Mouse (Mus musculus) stomach, embryonic 15.5 days (tissue): Measurements from ENCODE around the gene Lypd4. TPM values are rescaled to one million over a fixed set of nuclear protein-coding genes. Genes with fewer than 3 reads are reported as not detected.

Experiments
- ATAC-seq: fragments of 200-750 bp; cut with Nextera tagmentation; 2 replicates; pipeline ENCODE4 v1.8.0; 2017; ENCODE audit warnings: low read depth, moderate number of reproducible peaks, moderate TSS enrichment; ENCODE audit not compliant: insufficient read depth, low FRiP score
- H3K27ac ChIP-seq: fragments of 300-500 bp; sonication (generic); 2 replicates; pipeline ENCODE4 v1.5.1; 2015; ENCODE audit warnings: mild to moderate bottlenecking, inconsistent platforms
- H3K27me3 ChIP-seq: fragments of 300-500 bp; sonication (generic); replicated peaks from 2 replicates; pipeline ENCODE4 v1.6.1; 2015; ENCODE audit warnings: inconsistent platforms
- H3K36me3 ChIP-seq: fragments of 300-500 bp; sonication (generic); 2 replicates; pipeline ENCODE4 v1.6.1; 2015; ENCODE audit warnings: inconsistent platforms
- H3K4me1 ChIP-seq: fragments of 300-500 bp; sonication (generic); 2 replicates; pipeline ENCODE4 v1.6.1; 2015; ENCODE audit warnings: inconsistent platforms
- H3K4me2 ChIP-seq: fragments of 300-500 bp; sonication (generic); 2 replicates; pipeline ENCODE4 v1.6.1; 2015; ENCODE audit warnings: mild to moderate bottlenecking, inconsistent platforms
- H3K4me3 ChIP-seq: fragments of 300-500 bp; sonication (generic); replicated peaks from 2 replicates; pipeline ENCODE4 v1.5.1; 2015; ENCODE audit warnings: inconsistent platforms
- H3K9ac ChIP-seq: fragments of 300-500 bp; sonication (generic); 2 replicates; pipeline ENCODE4 v1.6.1; 2015; ENCODE audit warnings: inconsistent platforms
- H3K9me3 ChIP-seq: fragments of 300-500 bp; sonication (generic); 2 replicates; pipeline ENCODE4 v1.6.1; 2016; ENCODE audit warnings: inconsistent platforms
- WGBS: fragments of 180-500 bp; shearing (Covaris S2); methylation state at CpG from one replicate; pipeline ENCODE4 v1.1.7; 2015; 5-methylcytosine and 5-hydroxymethylcytosine counted together
- polyA plus RNA-seq: library from polyadenylated mRNA; unstranded; fragments of >200 nt; fragmentation: Nextera tagmentation; extraction: Ambion mirVana; gene quantifications from 2 replicates; pipeline ENCODE4 v1.2.1, GENCODE M21; 2015

The Lypd4 gene
- polyA plus RNA-seq, 1 experiment from 2014 or later, result not detected

- peak overlapping the region; percentile 89; the same call in 1 of the 2 replicates for H3K27ac ChIP-seq
- no peaks in the 10 kb centered on the region for H3K27me3 ChIP-seq
- peak overlapping the region; percentile 67 for H3K4me2 ChIP-seq
- no peaks in the 10 kb centered on the region for H3K9me3 ChIP-seq
- no peak for ATAC-seq
- H3K36me3 ChIP-seq, result peaks cover 36% of the 10 kb centered on the region
- 24% methylated on average over 12 of the region's 12 CpGs for WGBS
- peaks cover 18% of the 10 kb centered on the region for H3K4me1 ChIP-seq
- H3K4me3 ChIP-seq, result peak overlapping the region; percentile 81
- peak overlapping the region; percentile 100 for H3K9ac ChIP-seq
Observed at GRCm38 (mm10) chr7:24885468-24886307, 15.9 kb upstream of the Lypd4 start.

DNA sequence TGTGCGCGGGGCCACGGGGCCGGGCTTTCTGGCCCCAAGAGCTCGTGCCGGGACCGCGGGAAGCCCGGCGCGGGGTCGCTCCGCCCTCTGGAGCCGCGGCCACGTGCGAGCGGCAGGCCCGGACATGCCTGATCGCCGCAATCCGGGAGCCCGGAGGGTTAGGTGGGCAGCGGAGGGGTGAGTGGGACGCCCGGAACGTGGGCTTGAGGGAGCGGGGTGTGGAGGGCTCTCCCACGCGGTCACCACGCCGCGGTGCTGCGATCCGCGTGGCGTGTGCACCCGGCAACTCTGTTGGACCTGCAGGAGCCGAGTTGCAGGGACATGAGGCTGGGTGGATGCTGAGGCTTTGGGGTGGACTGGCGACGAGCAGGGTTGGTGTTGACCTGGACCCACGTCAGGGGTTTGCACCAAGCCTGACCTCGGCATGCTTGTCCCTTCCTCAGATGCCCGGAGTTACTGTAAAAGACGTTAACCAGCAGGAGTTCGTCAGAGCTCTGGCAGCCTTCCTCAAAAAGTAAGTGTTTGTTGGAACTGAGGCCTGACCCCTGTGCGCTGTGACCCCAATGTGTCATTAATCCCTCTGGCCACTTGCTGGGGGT, 15.1 kb upstream of the Lypd4 start:
- Histone ChIP-seq H3K9ac (peak overlapping the region; percentile 100), H3K4me1 (peaks cover 18% of the 10 kb centered on the region), H3K27ac (peak overlapping the region; percentile 89), H3K4me3 (peak overlapping the region; percentile 81), H3K9me3 (no peaks in the 10 kb centered on the region), H3K36me3 (peaks cover 28% of the 10 kb centered on the region), H3K4me2 (peak overlapping the region; percentile 67), H3K27me3 (no peaks in the 10 kb centered on the region)
- WGBS, result under 1% methylated on average over 47 of the region's 47 CpGs
- ATAC-seq, result no peak

DNA sequence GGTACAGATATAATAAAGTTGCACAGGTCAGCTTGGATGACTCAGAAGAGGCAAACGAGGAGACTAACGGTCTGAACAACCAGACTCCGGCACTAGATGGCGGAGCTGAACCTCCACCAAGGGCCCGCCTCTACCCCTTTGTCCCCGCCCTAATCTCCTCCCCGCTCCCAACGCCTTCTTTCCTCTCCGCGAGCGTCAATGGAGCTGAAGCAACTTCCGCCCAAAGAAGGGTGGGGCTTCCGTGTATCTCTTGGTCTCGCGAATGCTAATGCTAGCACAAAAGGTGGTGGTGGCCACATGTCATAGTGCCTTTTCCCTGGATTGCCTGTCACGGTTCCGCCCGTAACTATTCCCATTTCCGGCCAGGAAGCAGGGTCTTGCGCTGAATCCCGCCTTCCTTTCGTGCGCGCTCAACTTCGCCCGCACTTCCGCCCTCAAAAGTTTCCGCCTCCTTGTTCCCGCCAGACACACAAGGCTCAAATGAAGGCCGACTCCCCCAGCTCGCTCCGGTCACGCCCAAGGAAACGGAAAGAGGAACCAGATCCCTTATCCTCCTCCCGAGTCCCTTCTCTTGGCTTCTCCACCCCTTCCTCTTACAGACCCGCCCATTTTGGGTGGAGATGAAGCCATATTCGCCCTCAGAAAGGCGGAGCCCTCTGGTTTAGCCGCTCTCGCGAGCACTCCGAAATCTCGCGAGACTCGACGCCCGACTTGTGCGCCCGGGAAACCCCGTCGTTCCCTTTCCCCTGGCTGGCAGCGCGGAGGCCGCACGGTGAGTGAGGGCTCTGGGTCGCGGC, 14.4 kb upstream of the Lypd4 start, which contains the start of gene Rps19:
Gene Rps19 (plus strand): TSS at position 476 of the 797 bp plus-strand sequence.
- Histone ChIP-seq H3K4me3 (peak within 1 kb of the TSS; percentile 81), H3K9me3 (no peaks in the 10 kb centered on the region), H3K36me3 (peaks cover 21% of the 10 kb centered on the region), H3K4me1 (peaks cover 18% of the 10 kb centered on the region), H3K27ac (peak within 1 kb of the TSS; percentile 89), H3K4me2 (peak within 1 kb of the TSS; percentile 67), H3K9ac (peak within 1 kb of the TSS; percentile 100), H3K27me3 (no peaks in the 10 kb centered on the region)
- under 1% methylated on average over 57 of the region's 57 CpGs for WGBS
- ATAC-seq, result peak; percentile 94

DNA sequence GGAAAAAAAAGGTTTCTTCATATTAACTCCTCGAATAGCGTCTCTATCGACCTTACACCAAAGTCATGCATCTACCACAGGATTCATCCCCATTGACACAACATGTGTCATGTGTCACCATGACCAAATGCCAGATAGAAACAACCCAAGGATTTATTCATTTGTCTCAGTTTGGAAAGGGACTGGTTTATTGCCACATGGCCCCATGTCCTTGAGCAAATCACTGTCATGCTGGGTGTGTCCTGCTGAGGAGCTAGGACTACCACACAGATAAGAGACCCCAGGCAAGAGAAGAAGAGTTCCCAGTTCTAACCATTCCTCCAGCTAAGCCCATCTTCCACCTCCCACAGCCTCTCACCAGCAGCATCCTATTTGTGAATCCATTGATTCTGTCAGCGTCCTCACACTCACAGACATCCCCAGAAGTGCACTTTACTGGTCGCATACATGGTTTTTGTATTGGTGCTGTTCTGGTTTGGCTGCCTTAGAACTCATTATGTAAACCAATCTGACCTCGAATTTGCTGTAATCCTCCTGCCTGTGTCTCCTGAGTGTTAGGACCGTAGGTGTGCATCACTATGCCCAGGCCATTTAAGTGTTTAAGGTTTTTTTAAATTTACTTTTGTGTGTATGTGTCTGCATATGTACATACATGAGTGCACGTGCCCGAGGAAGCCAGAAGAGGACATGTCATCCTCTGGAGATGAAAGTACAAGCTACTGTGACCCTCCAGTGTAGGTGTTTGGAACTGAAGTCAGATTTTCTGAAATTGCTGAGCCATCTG, 12.9 kb upstream of the Lypd4 start:
- H3K4me2 ChIP-seq, result no peak overlapping the region
- H3K4me3 ChIP-seq, result no peak overlapping the region
- H3K9me3 ChIP-seq, result no peaks in the 10 kb centered on the region
- no peaks in the 10 kb centered on the region for H3K27me3 ChIP-seq
- H3K4me1 ChIP-seq, result peaks cover 18% of the 10 kb centered on the region
- 89% methylated on average over 9 of the region's 9 CpGs for WGBS
- H3K36me3 ChIP-seq, result peaks cover 9% of the 10 kb centered on the region; the same call in 1 of the 2 replicates
- no peak overlapping the region for H3K9ac ChIP-seq
- ATAC-seq, result no peak
- H3K27ac ChIP-seq, result no peak overlapping the region

DNA sequence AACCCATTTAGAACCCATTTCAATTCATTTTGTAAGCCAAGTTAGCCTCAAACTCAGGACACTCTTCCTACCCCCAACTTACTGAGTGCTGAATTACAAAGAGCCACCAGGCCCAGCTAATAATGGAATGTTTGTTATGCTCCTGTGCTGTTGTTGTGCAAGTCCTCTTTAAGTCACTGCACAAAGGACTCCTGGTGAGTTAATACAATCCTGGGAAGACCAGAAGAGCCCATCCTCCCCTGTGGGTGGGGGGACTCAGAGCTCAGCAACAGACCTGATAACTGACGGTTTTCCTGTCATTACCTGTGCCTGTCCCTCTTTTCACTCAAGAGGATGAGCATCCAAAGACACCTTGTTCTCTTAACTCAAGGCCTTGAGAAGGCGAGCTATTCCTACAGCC, 9.9 kb upstream of the Lypd4 start:
- no peak overlapping the region for H3K9ac ChIP-seq
- H3K9me3 ChIP-seq, result no peaks in the 10 kb centered on the region
- no peak overlapping the region for H3K27ac ChIP-seq
- no peak overlapping the region for H3K4me3 ChIP-seq
- no peak overlapping the region for H3K4me2 ChIP-seq
- no peaks in the 10 kb centered on the region for H3K36me3 ChIP-seq
- no peaks in the 10 kb centered on the region for H3K27me3 ChIP-seq
- H3K4me1 ChIP-seq, result no peaks in the 10 kb centered on the region
- no peak for ATAC-seq
- 51% methylated on average over 2 of the region's 2 CpGs for WGBS

DNA sequence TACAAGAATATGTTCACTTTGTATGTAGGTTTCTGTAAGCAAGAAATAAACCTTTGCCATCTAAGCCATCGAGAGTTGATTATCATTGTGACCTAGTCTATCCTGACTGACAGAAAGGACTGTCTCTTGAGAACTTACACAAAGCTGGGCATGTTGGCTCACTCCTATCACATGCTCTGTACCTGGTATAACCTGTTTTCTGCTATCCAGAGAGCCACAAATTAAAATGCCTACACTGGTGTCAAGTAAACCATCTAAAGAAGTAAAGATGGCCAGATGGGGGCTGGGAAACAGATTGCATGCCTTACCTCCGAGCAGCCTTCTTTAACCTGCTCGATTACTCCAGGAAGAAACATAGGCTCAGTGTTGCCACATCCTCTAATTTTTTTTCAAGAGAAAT, 7.8 kb upstream of the Lypd4 start:
- no peaks in the 10 kb centered on the region for H3K4me1 ChIP-seq
- no peak overlapping the region for H3K9ac ChIP-seq
- WGBS, result 61% methylated on average over 3 of the region's 3 CpGs
- no peaks in the 10 kb centered on the region for H3K9me3 ChIP-seq
- H3K27me3 ChIP-seq, result no peaks in the 10 kb centered on the region
- H3K27ac ChIP-seq, result no peak overlapping the region
- H3K36me3 ChIP-seq, result no peaks in the 10 kb centered on the region
- no peak overlapping the region for H3K4me2 ChIP-seq
- ATAC-seq, result no peak
- H3K4me3 ChIP-seq, result no peak overlapping the region

DNA sequence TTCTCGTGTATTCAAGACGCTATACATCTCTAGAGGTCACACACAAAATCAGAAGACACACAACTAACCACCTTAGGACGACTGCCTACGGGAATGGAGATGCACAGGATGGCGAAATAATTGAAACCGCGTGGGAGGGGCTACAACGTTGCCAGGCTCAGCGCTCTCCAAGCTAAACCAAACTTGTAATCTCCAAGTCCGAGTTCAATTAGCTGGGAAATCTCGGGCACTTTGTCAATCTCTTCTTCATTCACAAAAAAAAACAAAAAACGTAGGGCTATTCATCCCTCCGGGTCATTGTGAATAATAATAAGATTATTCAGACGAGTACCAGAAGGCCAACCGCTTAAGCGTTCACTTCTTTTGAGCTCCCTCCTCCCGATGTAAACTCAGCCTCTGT, 661 bp downstream of the Lypd4 start:
- Histone ChIP-seq H3K9me3 (no peaks in the 10 kb centered on the region), H3K27ac (no peak overlapping the region), H3K27me3 (0 out of 2 replicates have a peak, but pooled peaks cover 7% of the 10 kb centered on the region), H3K9ac (no peak overlapping the region), H3K36me3 (no peaks in the 10 kb centered on the region), H3K4me2 (no peak overlapping the region), H3K4me1 (no peaks in the 10 kb centered on the region), H3K4me3 (no peak overlapping the region)
- no peak for ATAC-seq
- 56% methylated on average over 17 of the region's 17 CpGs for WGBS

DNA sequence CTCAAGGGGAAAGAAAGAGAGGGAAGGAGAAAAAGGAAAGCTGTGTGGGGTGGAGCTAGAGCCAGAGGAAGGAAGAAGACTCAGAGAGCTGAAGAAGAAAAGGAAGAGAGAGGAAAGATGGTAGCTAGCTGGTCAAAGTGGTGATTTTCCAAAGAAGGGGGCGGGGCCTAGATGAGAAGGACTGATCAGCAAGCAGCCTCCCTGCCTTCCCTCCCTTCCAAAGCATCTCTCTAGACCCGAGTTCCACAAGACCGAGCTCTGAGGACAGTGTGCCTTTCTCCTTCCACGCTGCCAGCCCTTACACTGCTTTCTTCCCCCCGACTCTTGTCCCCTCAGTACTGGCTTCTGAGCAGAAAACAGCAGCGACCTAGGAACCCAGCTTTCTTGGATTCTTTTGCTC, 5.6 kb downstream of the Lypd4 start:
- no peak for ATAC-seq
- Histone ChIP-seq H3K9ac (no peak overlapping the region), H3K4me1 (no peaks in the 10 kb centered on the region), H3K4me3 (no peak overlapping the region), H3K36me3 (no peaks in the 10 kb centered on the region), H3K27me3 (no peaks in the 10 kb centered on the region), H3K27ac (no peak overlapping the region), H3K4me2 (no peak overlapping the region), H3K9me3 (no peaks in the 10 kb centered on the region)
- 33% methylated on average over 6 of the region's 6 CpGs for WGBS

DNA sequence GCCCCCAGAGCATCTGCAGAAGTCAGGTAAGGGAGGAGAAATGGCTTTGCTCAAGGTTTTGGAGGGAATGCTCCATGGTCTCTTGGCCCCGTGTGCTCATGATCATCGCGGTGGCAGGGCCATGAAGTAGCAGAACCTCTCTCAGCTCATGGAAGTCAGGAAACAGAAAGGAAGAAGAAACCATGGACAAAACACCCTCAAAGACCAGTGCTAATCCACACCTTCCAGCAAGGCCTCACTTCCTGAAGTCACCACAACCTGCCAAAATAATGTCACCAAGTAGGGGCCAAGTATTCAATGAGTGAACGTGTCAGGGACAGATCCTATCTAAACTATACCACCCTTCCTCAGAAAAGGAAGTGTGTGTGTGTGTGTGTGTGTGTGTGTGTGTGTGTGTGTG, 6.9 kb downstream of the Lypd4 start:
- Histone ChIP-seq H3K4me2 (no peak overlapping the region), H3K4me3 (no peak overlapping the region), H3K9ac (no peak overlapping the region), H3K36me3 (no peaks in the 10 kb centered on the region), H3K4me1 (no peaks in the 10 kb centered on the region), H3K27ac (no peak overlapping the region), H3K9me3 (no peaks in the 10 kb centered on the region), H3K27me3 (no peaks in the 10 kb centered on the region)
- WGBS, result 79% methylated on average over 4 of the region's 4 CpGs
- ATAC-seq, result no peak

- Histone ChIP-seq H3K4me3 (no peak within 1 kb of the TSS), H3K4me1 (no peaks in the 10 kb centered on the region), H3K4me2 (no peak within 1 kb of the TSS), H3K36me3 (no peaks in the 10 kb centered on the region), H3K9me3 (no peaks in the 10 kb centered on the region), H3K9ac (no peak within 1 kb of the TSS), H3K27me3 (no peaks in the 10 kb centered on the region), H3K27ac (no peak within 1 kb of the TSS)
- 77% methylated on average over 7 of the region's 7 CpGs for WGBS
- ATAC-seq, result no peak
Observed at GRCm38 (mm10) chr7:24861913-24862312, 7.8 kb downstream of the Lypd4 start, which contains the start of gene Gm9844. Gene Gm9844, plus strand, starts transcription at chr7:24862213.

DNA sequence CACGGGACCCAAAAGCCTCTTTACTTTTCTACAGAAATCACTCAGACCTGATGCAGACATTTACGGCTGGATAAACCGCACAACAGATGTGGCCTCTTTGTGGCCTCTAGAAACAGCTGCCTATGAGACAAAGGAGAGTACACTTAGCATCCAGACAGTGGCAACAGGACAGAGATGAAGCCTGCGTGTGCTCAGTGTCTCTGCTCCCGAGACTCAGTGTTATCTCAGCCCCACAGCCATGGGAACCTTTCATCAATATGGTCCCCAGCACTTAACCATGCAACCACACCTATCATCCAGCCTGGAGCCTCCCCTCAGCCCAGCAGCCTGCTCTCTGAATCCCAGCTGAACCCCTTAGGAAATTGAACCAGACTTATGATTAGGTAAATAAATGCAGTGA, 10.5 kb downstream of the Lypd4 start:
- Histone ChIP-seq H3K9ac (no peak overlapping the region), H3K4me2 (no peak overlapping the region), H3K4me1 (no peaks in the 10 kb centered on the region), H3K9me3 (no peaks in the 10 kb centered on the region), H3K27ac (no peak overlapping the region), H3K4me3 (no peak overlapping the region), H3K27me3 (no peaks in the 10 kb centered on the region), H3K36me3 (no peaks in the 10 kb centered on the region)
- 68% methylated on average over 5 of the region's 5 CpGs for WGBS
- ATAC-seq, result peak; percentile 90; the same call in 1 of the 2 replicates
